In the genomic region with DNA sequence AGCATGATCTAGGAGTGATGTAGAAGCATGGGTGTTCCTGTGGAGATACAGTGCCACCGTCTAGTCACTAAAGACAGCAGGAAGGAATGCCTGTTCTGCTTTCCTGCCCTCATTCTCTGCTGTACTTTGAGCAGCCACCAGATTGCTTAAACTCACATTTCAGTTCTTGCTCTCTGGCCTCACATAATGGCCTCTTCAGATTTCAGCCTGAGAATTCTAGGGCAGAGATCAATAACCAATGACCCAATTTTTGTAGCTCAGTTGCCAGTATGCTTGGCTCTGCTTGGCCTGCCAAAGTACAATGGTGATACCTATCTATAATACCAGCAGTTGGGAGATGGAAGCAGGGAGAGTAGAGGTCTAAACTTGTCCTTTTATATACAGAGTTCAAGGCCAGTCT, we compare ENCODE assay signal across 36 mouse cellular contexts. TPM values are rescaled to one million over a fixed set of nuclear protein-coding genes. Genes with fewer than 3 reads are reported as not detected.
"Had no signal": no experiment of that assay in that cellular context is flagged by ENCODE, and none has a peak within 500 bp of the region (broad histone marks: within the 10 kb centered on the region; RNA-seq: fewer than 3 reads in every experiment).

No protein-coding gene starts in this region.

- H3K9me3 ChIP-seq: limb, embryonic 15.5 days; lung, embryonic 15.5 days; midbrain, embryonic 15.5 days had no signal

- H3K9ac ChIP-seq: limb, embryonic 12.5 days; limb, embryonic 13.5 days; limb, embryonic 15.5 days; liver, embryonic 12.5 days; liver, embryonic 13.5 days; liver, embryonic 14.5 days; liver, embryonic 15.5 days; lung, embryonic 14.5 days; lung, embryonic 15.5 days; midbrain, embryonic 12.5 days; midbrain, embryonic 13.5 days; midbrain, embryonic 15.5 days had no signal

- H3K27me3 ChIP-seq: limb, embryonic 13.5 days; limb, embryonic 15.5 days; liver, embryonic 12.5 days; liver, embryonic 13.5 days; liver, embryonic 15.5 days; lung, embryonic 15.5 days; megakaryocyte, embryonic 14.5 days; midbrain, embryonic 12.5 days; midbrain, embryonic 15.5 days had no signal

- H3K36me3 ChIP-seq: limb, embryonic 10.5 days; limb, embryonic 12.5 days; liver, embryonic 12.5 days; liver, embryonic 13.5 days; liver, embryonic 15.5 days; lung, embryonic 15.5 days; midbrain, embryonic 10.5 days; midbrain, embryonic 12.5 days; midbrain, embryonic 13.5 days; midbrain, embryonic 15.5 days had no signal

- H3K4me3 ChIP-seq: left cerebral cortex, adult 2 months; limb, embryonic 10.5 days; limb, embryonic 12.5 days; limb, embryonic 13.5 days; limb, embryonic 15.5 days; liver, embryonic 12.5 days; liver, embryonic 13.5 days; liver, embryonic 15.5 days; lung, embryonic 15.5 days; megakaryocyte, embryonic 14.5 days; midbrain, embryonic 10.5 days; midbrain, embryonic 12.5 days; midbrain, embryonic 13.5 days; midbrain, embryonic 15.5 days; myocyte had no signal

- DNase-seq: left cerebral cortex, postnatal 4 days; liver, embryonic 13.5 days; lung, adult 18-20 months; lung, adult 2 months; lung, embryonic 14.5 days; lung, postnatal 10 days; lung, postnatal 14 days; lung, postnatal 36 days; lung, postnatal 4 days; midbrain, embryonic 14.5 days had no signal

- H3K4me2 ChIP-seq: limb, embryonic 12.5 days; limb, embryonic 13.5 days; limb, embryonic 15.5 days; liver, embryonic 12.5 days; liver, embryonic 13.5 days; liver, embryonic 15.5 days; lung, embryonic 14.5 days; lung, embryonic 15.5 days; midbrain, embryonic 11.5 days; midbrain, embryonic 12.5 days; midbrain, embryonic 13.5 days; midbrain, embryonic 15.5 days had no signal

- ATAC-seq: liver, embryonic 12.5 days; lung, postnatal 0 days; midbrain, embryonic 13.5 days; midbrain, embryonic 15.5 days; midbrain, embryonic 16.5 days had no signal

- H3K27ac ChIP-seq: left cerebral cortex, adult 2 months; limb, embryonic 10.5 days; limb, embryonic 12.5 days; limb, embryonic 13.5 days; limb, embryonic 15.5 days; liver, embryonic 12.5 days; liver, embryonic 13.5 days; liver, embryonic 14.5 days; liver, embryonic 15.5 days; lung, embryonic 15.5 days; macrophage; midbrain, embryonic 10.5 days; midbrain, embryonic 12.5 days; midbrain, embryonic 13.5 days; midbrain, embryonic 15.5 days had no signal

RNA-seq across cellular contexts. Expression of gene Arid3c, which starts 14.1 kb away (rescaled TPM):
- total RNA-seq: megakaryocyte progenitor cell, adult 5-6 weeks; megakaryocyte, adult 5-6 weeks; megakaryocyte-erythroid progenitor cell, adult 5-6 weeks; monocyte, adult 5-6 weeks had no signal
- polyA plus RNA-seq: limb, embryonic 10.5 days; limb, embryonic 11.5 days; limb, embryonic 12.5 days; limb, embryonic 15.5 days; liver, embryonic 12.5 days; liver, embryonic 13.5 days; liver, embryonic 14.5 days; liver, embryonic 15.5 days; liver, embryonic 16.5 days; lung, adult 2 months; lung, embryonic 14.5 days; lung, embryonic 15.5 days; lung, embryonic 16.5 days; macrophage; myocyte had no signal

RNA-seq across cellular contexts. Expression of gene Ccl27a, which starts 29.0 kb away (rescaled TPM):
- total RNA-seq: monocyte, adult 5-6 weeks had no signal
- polyA plus RNA-seq: myocyte had no signal
